Mouse (Mus musculus) retina, adult 2 months (tissue): ENCODE results near the gene Nol8.

Experiments
- DNase-seq: peaks from one replicate; pipeline ENCODE4 v3.0.0-alpha.2; 2012; ENCODE audit warnings: low read depth, low spot score

The Nol8 gene

DNA sequence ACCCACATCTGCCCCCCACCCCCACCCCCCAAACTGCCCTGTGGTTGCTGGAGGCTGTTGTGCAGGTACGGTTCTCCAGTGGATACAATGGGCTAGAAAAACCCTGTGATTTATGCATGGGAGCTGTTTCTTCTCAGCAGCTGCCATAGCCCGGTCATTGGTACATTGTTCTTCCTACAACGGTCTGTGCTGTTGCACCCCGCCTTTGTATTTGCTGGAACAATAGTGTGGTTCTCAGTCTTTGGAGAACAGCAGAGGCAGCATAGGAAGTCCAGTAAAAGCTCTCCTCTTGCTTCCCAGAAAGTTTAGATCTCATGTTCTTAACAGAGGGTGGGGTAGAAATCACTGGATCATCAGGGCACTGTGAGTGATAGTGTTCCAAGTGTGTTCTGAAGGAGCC is 31.4 kb downstream of the Nol8 start:
- no peak for DNase-seq

GRCm38 (mm10) chr13:49691056-49691455 is 38.2 kb downstream of the Nol8 start:
- no peak for DNase-seq

DNA sequence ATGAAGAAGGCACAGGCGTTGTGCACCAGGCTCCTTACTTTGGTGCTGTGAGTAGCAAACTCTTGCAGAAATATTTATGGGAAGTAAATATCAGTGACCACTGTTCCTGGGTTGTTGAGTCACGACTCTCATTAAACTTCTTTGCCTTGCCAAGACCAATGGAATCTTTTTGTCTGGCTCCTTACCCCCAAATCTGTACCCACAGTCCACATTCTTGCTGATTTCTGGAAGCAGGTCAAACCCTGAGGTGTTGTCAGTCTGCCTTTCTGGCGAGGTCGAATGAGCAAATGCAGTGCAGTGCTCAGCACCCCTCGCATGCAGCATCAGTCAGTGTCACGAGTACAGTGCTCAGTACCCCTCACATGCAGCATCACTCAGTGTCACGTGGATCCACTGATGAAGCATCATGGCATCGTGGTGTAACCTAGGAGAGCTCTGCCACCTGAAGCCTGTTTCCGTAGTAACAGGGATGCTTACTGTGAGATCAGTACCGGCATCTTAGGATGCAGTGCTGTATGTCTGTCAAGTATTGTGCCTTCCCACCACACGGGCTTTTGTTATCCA is 50.4 kb downstream of the Nol8 start:
- DNase-seq, result no peak

DNA sequence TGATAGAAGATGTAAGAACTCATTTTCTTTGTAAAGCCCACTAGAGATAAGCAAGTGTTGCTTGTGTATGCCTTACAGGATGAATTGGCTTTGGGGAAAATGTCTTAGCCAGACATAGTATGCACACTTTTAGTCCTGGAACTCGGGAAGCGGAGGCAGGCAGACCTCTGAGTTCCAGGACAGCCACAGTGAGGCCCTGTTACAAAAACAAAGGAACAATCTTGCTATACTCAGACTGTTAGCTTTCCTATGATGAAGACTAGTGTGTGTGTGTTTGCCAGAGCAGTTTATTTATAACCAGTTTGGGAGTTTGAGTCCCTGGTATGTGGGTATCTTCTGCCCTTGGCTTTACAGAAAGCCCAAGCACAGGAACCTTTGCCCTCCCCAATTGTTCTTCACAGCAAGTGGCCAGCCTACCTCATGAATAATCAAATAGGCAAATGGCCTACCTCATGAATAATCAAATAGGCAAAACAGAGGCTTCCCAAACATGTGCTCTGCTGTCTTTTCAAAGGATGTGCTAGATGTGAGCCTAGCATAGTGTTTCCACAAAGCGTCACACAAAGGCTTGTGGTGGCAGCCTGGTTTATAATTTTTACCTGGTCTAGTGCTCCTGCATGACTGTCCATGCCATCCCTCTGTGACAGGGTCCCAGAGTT is 53.3 kb downstream of the Nol8 start:
- no peak for DNase-seq

- DNase-seq, result no peak
These were observed 55.4 kb downstream of the Nol8 start for GRCm38 (mm10) chr13:49708311-49708710.

GRCm38 (mm10) chr13:49712047-49712721 is 59.3 kb downstream of the Nol8 start:
- no peak for DNase-seq

DNA sequence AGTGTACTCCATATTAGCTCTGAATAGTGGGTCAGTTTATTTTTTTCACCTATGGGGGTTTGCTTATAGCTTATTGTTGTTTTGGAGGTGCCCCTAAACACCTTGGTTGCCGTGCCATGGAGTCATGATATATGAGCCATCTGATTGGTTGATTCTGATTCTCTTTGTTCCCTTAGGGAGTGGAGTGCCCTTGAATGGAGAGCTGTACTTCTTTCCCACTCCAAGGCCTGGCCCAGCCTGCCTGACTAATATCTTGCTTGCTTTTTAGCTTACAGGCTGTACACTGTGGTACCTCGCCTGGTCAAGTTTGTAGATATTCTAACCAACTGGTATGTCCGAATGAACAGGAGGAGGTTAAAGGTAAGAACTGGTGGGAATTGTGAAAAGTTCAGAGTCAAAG is 66.4 kb downstream of the Nol8 start:
- DNase-seq, result no peak
